Mouse (Mus musculus) testis, adult 2 months (tissue): ENCODE data around the gene Gm10487. TPM values are rescaled to one million over a fixed set of nuclear protein-coding genes. Genes with fewer than 3 reads are reported as not detected.
"Not testable (repeated sequence)": the region's sequence is repeated elsewhere in the genome, so short reads cannot be mapped to it uniquely, and the experiment has no call there.

Source experiments
- H3K27ac ChIP-seq: fragments of 200-500 bp; 2 replicates; pipeline ENCODE4 v1.5.1; 2012; ENCODE audit warnings: low read depth, low read length; ENCODE audit not compliant: control insufficient read depth, insufficient read depth
- H3K27me3 ChIP-seq: fragments of 200-500 bp; 2 replicates; pipeline ENCODE4 v1.6.1; 2012; ENCODE audit warnings: mild to moderate bottlenecking, low read length, moderate library complexity; ENCODE audit not compliant: control insufficient read depth, insufficient read depth
- H3K36me3 ChIP-seq: fragments of 200-500 bp; 2 replicates; pipeline ENCODE4 v1.6.1; 2012; ENCODE audit warnings: mild to moderate bottlenecking, low read length; ENCODE audit not compliant: control insufficient read depth, insufficient read depth
- H3K4me1 ChIP-seq: fragments of 200-500 bp; 2 replicates; pipeline ENCODE4 v1.6.1; 2012; ENCODE audit warnings: low read length; ENCODE audit not compliant: control insufficient read depth, insufficient read depth
- H3K4me3 ChIP-seq: fragments of 200-500 bp; 2 replicates; pipeline ENCODE4 v1.5.1; 2012; ENCODE audit warnings: low read depth, mild to moderate bottlenecking, low read length, moderate library complexity, mixed read lengths; ENCODE audit not compliant: control insufficient read depth
- polyA plus RNA-seq: library from polyadenylated mRNA; depleted of rRNA; stranded (reverse); fragments of >200 nt; gene quantifications from 2 replicates; pipeline ENCODE4 v1.2.3, GENCODE M21; 2012; rRNA removed

Gene Gm10487
- polyA plus RNA-seq = 0.15 and 0.24 TPM in 2 replicates

- H3K36me3 ChIP-seq, H3K4me1 ChIP-seq, H3K4me3 ChIP-seq, H3K27me3 ChIP-seq, H3K27ac ChIP-seq: not testable (repeated sequence)
Measured at GRCm38 (mm10) chrX:30843369-30843768, at the start of gene Gm10487. Gene Gm10487, minus strand, starts transcription at chrX:30843469.
